Mouse (Mus musculus): ENCODE measurements around the gene 4933407L21Rik.

- no peak for TF ChIP-seq CTCF (IDR thresholded peaks at IDR 0.05; ENCODE audit: borderline replicate concordance, insufficient read depth, low read length)
- no peak for TF ChIP-seq POLR2A (IDR thresholded peaks at IDR 0.05; ENCODE audit: low read depth, low read length)
Observed at GRCm38 (mm10) chr1:85937323-85937722, 9.0 kb downstream of the 4933407L21Rik start.

All from embryonic fibroblast, embryonic 13.5 days (primary cell).